Mouse (Mus musculus) layer of hippocampus, adult 18-20 months (tissue): ENCODE data around the gene Ccl9. TPM values are rescaled to one million over a fixed set of nuclear protein-coding genes. Genes with fewer than 3 reads are reported as not detected.
"Not testable (repeated sequence)": the region's sequence is repeated elsewhere in the genome, so short reads cannot be mapped to it uniquely, and the experiment has no call there.

Experiments
- DNase-seq, 2 experiments: peaks; one replicate each; pipeline ENCODE4 v3.0.0; 2022; ENCODE audit warnings: low spot score in 2 of 2
- total RNA-seq, 2 experiments: library from RNA; stranded (reverse); gene quantifications; 2 replicates each; pipeline ENCODE4 v1.2.3; 2021

The Ccl9 gene
- total RNA-seq, 2 experiments from 2014 or later = 2.4 to 5.0 TPM

GRCm38 (mm10) chr11:83580699-83581232 lies 2.3 kb upstream of the Ccl9 start:
- no peak for DNase-seq

- no peak for DNase-seq
Measured at GRCm38 (mm10) chr11:83578999-83579398, 563 bp upstream of the Ccl9 start.

GRCm38 (mm10) chr11:83576927-83577555 lies 1.4 kb downstream of the Ccl9 start:
- no peak for DNase-seq

GRCm38 (mm10) chr11:83572834-83573233 lies 5.6 kb downstream of the Ccl9 start:
- no peak for DNase-seq

DNA sequence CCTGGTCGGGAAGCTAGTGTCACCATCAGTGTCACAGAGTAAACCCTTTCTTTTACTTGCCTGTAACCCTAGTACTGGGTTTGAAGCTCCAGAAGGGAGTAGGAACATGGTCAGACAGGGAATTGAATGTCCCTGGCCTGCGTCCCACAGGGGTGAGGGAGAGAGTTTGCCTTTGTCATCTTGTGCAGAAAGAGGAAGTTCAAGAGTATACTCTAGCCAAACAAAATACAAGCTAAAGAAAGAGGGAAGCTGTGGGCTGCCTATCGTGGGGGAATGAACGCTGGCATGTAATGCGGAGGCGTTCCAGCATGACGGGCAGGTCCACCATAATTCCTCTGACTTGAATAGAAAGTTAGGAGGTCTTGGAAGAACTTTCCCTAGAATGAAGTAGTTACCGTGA lies 6.2 kb downstream of the Ccl9 start:
- no peak for DNase-seq

DNA sequence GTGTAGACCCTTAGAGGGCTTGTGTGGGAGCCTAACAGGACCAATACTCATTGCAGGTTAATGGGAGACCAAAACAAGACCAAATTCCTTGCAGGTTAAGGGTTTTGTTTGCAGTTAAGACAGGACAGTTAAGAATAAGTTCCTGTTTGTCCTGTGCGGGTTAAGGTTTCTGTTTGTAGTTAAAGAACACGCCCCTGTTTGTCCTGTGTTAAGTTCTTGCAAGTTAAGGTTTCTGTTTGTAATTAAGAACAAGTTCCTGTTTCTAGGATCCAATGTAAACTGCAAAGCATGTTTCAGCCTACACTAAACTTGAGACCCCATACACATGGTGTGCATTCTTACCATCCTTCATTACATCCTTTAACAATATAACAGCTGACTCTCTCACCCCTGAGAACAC lies 8.2 kb downstream of the Ccl9 start:
- DNase-seq = no peak

GRCm38 (mm10) chr11:83569249-83569648 lies 9.2 kb downstream of the Ccl9 start:
- no peak for DNase-seq

DNA sequence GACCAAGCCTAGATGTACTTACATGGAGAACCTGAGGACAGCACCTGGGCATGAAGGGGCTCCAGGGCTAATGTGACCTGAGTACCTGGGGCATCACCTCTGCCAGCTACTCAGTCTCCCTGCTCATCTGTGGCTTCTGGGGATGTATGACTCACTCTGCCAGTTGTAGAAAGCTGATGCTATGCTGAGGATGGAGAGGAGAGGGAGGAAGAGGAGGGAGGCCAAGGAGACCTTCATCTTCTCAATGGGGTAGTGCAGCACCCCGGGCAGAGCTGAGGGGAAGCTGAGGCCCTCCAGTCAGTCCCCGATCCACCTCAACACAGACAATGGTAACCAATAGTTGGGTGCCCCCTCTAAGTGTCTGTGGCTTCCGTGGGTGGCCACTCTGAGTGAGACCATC lies 9.7 kb downstream of the Ccl9 start:
- no peak for DNase-seq

DNA sequence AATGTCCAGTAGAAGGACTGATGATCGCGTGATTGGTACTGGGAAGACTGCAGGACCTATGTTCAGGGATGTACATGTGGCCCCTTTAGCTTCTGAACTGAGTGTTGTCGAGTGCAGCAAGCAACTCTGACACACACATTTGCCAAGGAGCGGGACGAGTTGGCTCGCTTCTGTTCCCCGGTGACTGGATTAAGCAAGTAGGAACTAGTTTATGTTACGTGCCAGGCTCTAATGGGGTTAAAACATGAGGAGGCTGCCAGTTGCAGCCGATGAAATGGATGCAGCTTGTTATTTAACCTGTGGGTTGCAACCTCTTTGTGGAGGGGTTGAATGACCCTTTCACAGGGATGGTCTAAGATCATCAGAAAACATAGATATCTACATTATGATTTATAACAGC lies 10.4 kb downstream of the Ccl9 start:
- no peak for DNase-seq

DNA sequence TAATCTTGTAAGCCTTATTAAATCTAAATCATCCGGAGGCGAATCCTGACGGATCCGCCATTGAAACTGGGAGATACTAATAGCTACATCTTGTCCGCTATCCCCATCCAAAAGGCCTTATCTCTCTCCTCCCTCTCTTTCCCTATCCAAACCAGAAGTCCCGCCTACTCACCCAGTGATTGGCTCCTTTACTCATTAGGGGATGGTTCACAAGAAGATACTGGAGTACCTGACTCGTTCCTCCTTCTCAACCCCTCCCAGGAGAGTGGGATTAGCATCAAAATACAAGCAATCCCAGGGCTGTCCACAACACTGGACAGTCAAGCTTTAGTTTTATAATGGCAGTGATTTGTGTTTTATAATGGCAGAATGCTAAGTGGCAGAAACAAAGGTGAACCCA lies 11.1 kb downstream of the Ccl9 start:
- DNase-seq = no peak

- no peak for DNase-seq
Measured at GRCm38 (mm10) chr11:83566617-83567016, 11.8 kb downstream of the Ccl9 start.

DNA sequence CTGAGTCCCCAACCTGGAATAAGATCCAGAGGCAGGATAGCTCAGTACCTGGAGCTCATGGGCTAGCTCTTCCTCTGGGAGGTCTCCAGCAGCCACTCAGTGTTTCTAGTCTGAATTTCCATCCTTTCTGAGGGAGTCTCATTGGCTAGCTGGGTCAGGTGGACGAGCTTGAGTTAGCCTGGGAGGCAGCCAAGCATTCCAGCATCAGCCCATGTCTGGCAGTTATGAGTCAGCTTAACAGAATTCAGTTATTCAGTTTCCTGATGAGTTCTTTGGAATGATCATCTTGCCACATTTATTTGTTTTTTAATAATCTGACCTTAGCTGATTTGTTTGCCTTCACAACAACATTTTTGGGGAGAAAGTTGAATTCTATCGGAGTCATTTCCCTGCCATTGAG lies 14.7 kb downstream of the Ccl9 start:
- peak in 1 of 2 experiments; percentile 14 for DNase-seq

DNA sequence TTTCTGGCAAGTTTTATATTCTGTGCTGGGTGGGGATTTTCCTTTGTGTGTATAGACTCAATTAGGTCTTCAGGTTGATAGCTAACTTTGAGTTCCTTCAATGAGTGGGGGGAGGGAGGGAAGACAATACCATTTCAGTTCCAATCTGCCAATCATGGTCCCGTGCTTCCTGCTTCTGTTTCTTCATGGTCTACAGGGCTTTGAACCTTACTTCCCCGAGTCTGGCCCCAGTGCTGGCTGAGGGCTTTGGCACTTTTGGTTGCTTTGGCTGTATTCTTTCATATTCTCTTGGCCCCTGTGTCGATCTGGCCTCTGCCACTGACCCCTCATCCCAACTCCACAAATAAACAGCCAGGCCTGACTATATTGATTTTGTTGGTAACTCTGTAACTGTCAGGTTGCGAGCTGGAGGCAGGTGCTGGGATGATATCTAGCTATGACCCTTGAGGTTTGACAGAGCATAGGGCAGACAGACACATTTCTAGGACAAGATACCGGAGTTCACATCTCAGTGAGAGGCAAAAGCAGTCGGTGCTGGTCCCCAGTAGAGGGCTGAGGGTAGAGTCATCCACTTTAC lies 16.0 kb downstream of the Ccl9 start:
- no peak for DNase-seq

GRCm38 (mm10) chr11:83560405-83560804 lies 18.0 kb downstream of the Ccl9 start:
- DNase-seq = no peak

DNA sequence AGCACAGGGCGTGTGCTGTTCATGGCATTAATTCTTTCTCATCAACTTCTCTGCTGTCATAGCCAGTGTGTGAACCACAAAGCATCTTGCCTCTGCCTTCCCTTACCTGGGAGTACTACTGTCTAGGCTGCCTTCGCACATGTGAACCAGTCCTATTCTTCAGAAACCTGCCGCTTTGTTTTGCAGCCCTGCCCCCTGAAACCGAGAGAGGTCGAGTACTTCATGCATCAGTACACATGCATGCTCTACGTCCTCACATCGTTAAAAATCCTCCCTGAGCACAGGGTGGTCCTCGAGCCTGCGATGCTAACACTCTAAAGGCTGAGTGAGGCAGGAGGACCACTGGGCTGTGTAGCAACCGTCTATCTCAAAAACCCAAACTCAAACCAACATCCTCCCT lies 21.4 kb downstream of the Ccl9 start:
- DNase-seq = no peak

DNA sequence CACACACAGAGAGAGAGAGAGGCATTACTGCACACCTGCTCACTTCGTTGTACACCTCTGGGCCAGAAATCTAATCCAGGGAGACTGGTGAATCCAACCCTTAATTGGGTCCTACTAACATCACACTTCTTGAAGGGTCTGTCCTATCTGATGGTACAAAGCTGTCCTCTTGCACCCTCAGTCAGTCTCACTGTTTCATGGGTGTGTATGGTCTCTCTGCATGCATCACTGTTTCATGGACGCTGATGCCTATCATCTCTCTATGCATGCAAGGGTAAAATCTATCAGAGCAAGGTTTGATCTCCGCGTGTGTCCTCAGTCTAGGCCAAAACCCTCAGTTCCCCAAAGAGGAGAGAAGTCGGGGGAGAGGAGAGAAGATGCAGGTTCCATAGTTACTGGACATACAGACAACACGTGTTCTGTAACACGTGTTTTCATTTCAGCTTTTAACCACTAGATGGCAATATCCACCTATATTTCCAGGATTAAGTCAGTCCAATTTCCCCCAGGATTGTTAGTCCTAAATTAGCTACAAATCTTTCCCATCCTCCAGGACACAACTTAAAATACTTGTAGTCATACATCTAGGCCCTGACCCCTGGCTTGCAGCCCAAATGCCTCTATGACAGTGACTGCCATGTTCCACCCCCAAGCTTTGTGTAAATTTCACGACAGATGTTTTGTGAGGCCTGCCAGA lies 22.2 kb downstream of the Ccl9 start:
- DNase-seq = peak in 1 of 2 experiments; percentile 77

DNA sequence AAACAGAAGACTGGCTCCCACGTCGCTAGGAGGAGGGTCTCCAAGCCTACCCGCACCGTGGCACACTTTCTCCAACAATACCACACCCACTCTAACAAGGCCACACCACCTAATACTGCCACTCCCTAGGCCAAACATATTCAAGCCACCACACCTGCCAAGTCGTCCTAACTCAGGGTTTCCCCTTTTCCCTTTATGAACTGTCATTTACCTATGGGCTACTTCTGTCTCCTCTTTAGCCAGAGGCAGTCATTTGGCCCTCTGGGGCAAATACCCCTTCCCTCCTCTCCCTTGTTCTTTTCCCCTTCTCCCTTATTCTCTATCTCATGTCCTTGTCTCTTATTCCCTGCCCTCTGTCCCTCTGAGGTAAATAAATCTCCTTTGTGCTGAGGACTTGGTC lies 26.8 kb downstream of the Ccl9 start:
- no peak for DNase-seq

DNA sequence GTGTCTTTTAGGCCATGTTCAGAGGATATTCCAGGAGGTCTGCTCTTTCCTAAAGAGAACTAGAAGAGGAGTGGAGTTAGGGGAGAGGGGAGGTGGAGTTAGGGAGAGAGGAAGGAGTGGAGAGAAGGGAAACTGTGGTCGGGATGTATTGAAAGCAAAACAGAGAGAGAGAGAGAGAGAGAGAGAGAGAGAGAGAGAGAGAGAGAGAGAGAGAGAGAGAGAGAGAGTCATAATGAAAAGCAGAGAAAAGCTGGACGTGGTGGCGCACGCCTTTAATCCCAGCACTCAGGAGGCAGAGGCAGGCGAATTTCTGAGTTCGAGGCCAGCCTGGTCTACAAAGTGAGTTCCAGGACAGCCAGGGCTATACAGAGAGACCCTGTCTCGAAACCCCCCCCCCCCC lies 27.4 kb downstream of the Ccl9 start:
- DNase-seq = not testable (repeated sequence)

- no peak for DNase-seq
Measured at GRCm38 (mm10) chr11:83550186-83550632, 28.2 kb downstream of the Ccl9 start.

- DNase-seq = no peak
Measured at GRCm38 (mm10) chr11:83544214-83544613, 34.2 kb downstream of the Ccl9 start.

DNA sequence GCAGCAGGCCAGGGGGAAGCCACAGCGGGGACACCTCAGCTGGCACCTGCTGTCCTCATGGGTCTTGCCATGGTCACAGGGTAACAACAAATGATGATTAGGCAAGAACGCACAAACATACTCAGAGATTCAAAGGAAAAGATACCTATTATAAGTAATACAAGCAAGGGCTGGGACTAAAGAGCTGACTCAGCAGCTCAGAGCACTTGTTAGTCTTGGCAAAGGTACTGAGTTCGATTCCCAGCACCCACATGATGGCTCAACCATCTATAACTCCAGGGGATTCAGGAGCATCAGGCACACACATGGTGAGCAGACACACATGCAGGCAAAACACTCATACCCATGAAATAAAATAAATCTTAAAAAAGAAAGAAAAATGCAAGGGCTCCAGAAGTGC lies 37.0 kb downstream of the Ccl9 start:
- DNase-seq = no peak

- no peak for DNase-seq
Measured at GRCm38 (mm10) chr11:83540931-83541330, 37.5 kb downstream of the Ccl9 start.
